Mouse (Mus musculus) heart, adult 2 months (tissue): ENCODE data around the gene Pard3. TPM values are rescaled to one million over a fixed set of nuclear protein-coding genes. Genes with fewer than 3 reads are reported as not detected.

Experiments
- DNase-seq, 2 experiments: peaks; one replicate each; pipeline ENCODE4 v3.0.0; 2021
- H3K27ac ChIP-seq: fragments of 200-600 bp; 2 replicates; pipeline ENCODE4 v1.8.1; 2022
- H3K27me3 ChIP-seq: fragments of 200-500 bp; 2 replicates; pipeline ENCODE4 v1.6.1; 2012; ENCODE audit warnings: mild to moderate bottlenecking, low read length, inconsistent platforms, mixed read lengths; ENCODE audit not compliant: control insufficient read depth, insufficient read depth
- H3K36me3 ChIP-seq: fragments of 200-500 bp; 2 replicates; pipeline ENCODE4 v1.6.1; 2012; ENCODE audit warnings: low read length, inconsistent platforms; ENCODE audit not compliant: control insufficient read depth, insufficient read depth
- H3K4me1 ChIP-seq: fragments of 200-500 bp; 2 replicates; pipeline ENCODE4 v1.6.1; 2011; ENCODE audit warnings: low read length; ENCODE audit not compliant: control insufficient read depth, insufficient read depth
- H3K4me3 ChIP-seq: fragments of 200-600 bp; 2 replicates; pipeline ENCODE4 v1.8.1; 2022
- H3K79me2 ChIP-seq: fragments of 200-500 bp; replicated peaks from 2 replicates; pipeline ENCODE4 v1.6.1; 2012; ENCODE audit warnings: mild to moderate bottlenecking, inconsistent platforms, low read length, moderate library complexity, mixed read lengths; ENCODE audit not compliant: control insufficient read depth, insufficient read depth
- H3K9ac ChIP-seq: fragments of 200-500 bp; 2 replicates; pipeline ENCODE4 v1.6.1; 2012; ENCODE audit warnings: low read depth, mild to moderate bottlenecking, control low read depth, inconsistent platforms, low read length, mixed read lengths
- CTCF ChIP-seq: fragments of 200-600 bp; IDR thresholded peaks from 2 replicates; pipeline ENCODE4 v1.8.1; 2022; ENCODE audit warnings: antibody characterized with exemption, mild to moderate bottlenecking, moderate library complexity
- EP300 ChIP-seq: fragments of 200-500 bp; IDR thresholded peaks from 2 replicates; pipeline ENCODE4 v1.6.1; 2011; ENCODE audit warnings: low read depth, low read length, control low read depth; ENCODE audit not compliant: insufficient read depth
- POLR2A ChIP-seq: fragments of 200-500 bp; IDR thresholded peaks from 2 replicates; pipeline ENCODE4 v1.6.1; 2011; ENCODE audit warnings: mild to moderate bottlenecking, low read depth, low read length, control low read depth; ENCODE audit not compliant: insufficient read depth
- WGBS: fragments of 180-500 bp; shearing (Covaris S2); methylation state at CpG from one replicate; pipeline ENCODE4 v1.1.7; 2018; 5-methylcytosine and 5-hydroxymethylcytosine counted together
- intact Hi-C: fragments of 180-260 bp; cut with DNase I; formaldehyde crosslinking; loops from one replicate; pipeline ENCODE4 v1.15.1; 2025
- polyA plus RNA-seq: library from polyadenylated mRNA; depleted of rRNA; stranded (reverse); fragments of >200 nt; gene quantifications from 2 replicates; pipeline ENCODE4 v1.2.3, GENCODE M21; 2012
- total RNA-seq, 2 experiments: library from RNA; stranded (reverse); gene quantifications; 2 replicates each; pipeline ENCODE4 v1.2.3; 2021

Pard3 gene
- total and polyA plus RNA-seq, 3 experiments, result 23.7 to 32.9 (median 30.1) TPM

DNA sequence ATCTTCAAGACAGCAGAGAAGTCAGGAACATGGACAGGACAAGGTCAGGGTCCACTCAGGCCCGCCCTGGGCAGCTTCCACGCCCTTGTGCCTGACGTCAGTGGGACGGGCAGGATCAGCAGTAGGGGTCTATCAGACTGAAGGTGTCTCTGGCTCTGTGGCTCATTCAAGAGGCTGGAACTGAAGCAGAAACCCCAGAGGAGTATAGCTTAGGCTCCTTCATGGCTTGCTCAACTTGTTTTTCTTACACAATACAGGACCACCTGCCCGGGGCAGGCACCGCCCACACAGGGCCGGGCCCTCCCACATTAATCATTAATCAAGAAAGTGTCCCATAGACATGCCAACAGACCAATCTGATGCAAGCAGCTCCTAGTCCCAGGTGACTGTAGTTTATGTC lies 12.8 kb downstream of the Pard3 start:
- Histone ChIP-seq H3K36me3 (no peaks in the 10 kb centered on the region), H3K27ac (no peak overlapping the region), H3K27me3 (no peaks in the 10 kb centered on the region; the same call in 1 of the 2 replicates), H3K4me1 (peaks cover 9% of the 10 kb centered on the region), H3K79me2 (peaks cover under 1% of the 10 kb centered on the region; the same call in 1 of the 2 replicates), H3K9ac (no peak overlapping the region), H3K4me3 (no peak overlapping the region)
- 94% methylated on average over 7 of the region's 7 CpGs for WGBS
- intact Hi-C loops, result no loop called here
- no peak for DNase-seq
- no peak for TF ChIP-seq POLR2A
- TF ChIP-seq CTCF, result no peak
- no peak for TF ChIP-seq EP300

GRCm38 (mm10) chr8:127079244-127079805 lies 15.6 kb downstream of the Pard3 start:
- Histone ChIP-seq H3K4me3 (no peak overlapping the region), H3K27ac (no peak overlapping the region), H3K27me3 (no peaks in the 10 kb centered on the region; the same call in 1 of the 2 replicates), H3K4me1 (peaks cover 6% of the 10 kb centered on the region), H3K9ac (no peak overlapping the region), H3K79me2 (peaks cover 4% of the 10 kb centered on the region; the same call in 1 of the 2 replicates), H3K36me3 (no peaks in the 10 kb centered on the region)
- no peak for DNase-seq
- intact Hi-C loops, result no loop called here
- no peak for TF ChIP-seq POLR2A
- no peak for TF ChIP-seq EP300
- no peak for TF ChIP-seq CTCF
- WGBS, result 63% methylated on average over 5 of the region's 5 CpGs

- Histone ChIP-seq H3K27me3 (no peaks in the 10 kb centered on the region; the same call in 1 of the 2 replicates), H3K79me2 (peaks cover 4% of the 10 kb centered on the region; the same call in 1 of the 2 replicates), H3K27ac (no peak overlapping the region), H3K36me3 (no peaks in the 10 kb centered on the region), H3K4me1 (peaks cover 7% of the 10 kb centered on the region; the same call in 1 of the 2 replicates), H3K9ac (no peak overlapping the region), H3K4me3 (no peak overlapping the region)
- WGBS, result 86% methylated on average over 3 of the region's 3 CpGs
- DNase-seq, result no peak
- TF ChIP-seq EP300 (no peak), CTCF (no peak), POLR2A (no peak)
- intact Hi-C loops, result no loop called here
Measured at GRCm38 (mm10) chr8:127081297-127081696, 17.6 kb downstream of the Pard3 start.

- Histone ChIP-seq H3K36me3 (no peaks in the 10 kb centered on the region), H3K79me2 (peaks cover 6% of the 10 kb centered on the region), H3K4me1 (peaks cover 6% of the 10 kb centered on the region; the same call in 1 of the 2 replicates), H3K9ac (no peak overlapping the region), H3K27me3 (no peaks in the 10 kb centered on the region; the same call in 1 of the 2 replicates), H3K27ac (no peak overlapping the region), H3K4me3 (no peak overlapping the region)
- no peak for DNase-seq
- TF ChIP-seq POLR2A, result no peak
- TF ChIP-seq EP300, result no peak
- TF ChIP-seq CTCF, result no peak
- 65% methylated on average over 2 of the region's 2 CpGs for WGBS
- intact Hi-C loops, result no loop called here
Measured at GRCm38 (mm10) chr8:127082486-127082885, 18.8 kb downstream of the Pard3 start.

- peaks cover 5% of the 10 kb centered on the region for H3K4me1 ChIP-seq
- 77% methylated on average over 6 of the region's 6 CpGs for WGBS
Measured at GRCm38 (mm10) chr8:127084565-127084964, 20.9 kb downstream of the Pard3 start.

GRCm38 (mm10) chr8:127087434-127087833 lies 23.7 kb downstream of the Pard3 start:
- TF ChIP-seq POLR2A (no peak), CTCF (no peak), EP300 (no peak)
- Histone ChIP-seq H3K27me3 (no peaks in the 10 kb centered on the region), H3K4me1 (peaks cover 8% of the 10 kb centered on the region), H3K9ac (no peak overlapping the region), H3K36me3 (peaks cover 9% of the 10 kb centered on the region), H3K27ac (no peak overlapping the region), H3K79me2 (peaks cover 2% of the 10 kb centered on the region), H3K4me3 (no peak overlapping the region)
- 70% methylated on average over 1 of the region's 1 CpGs for WGBS
- no peak for DNase-seq
- intact Hi-C loops, result no loop called here

More at GRCm38 (mm10) chr8:127084565-127084964, 20.9 kb downstream of the Pard3 start:
- Histone ChIP-seq H3K79me2 (peaks cover 6% of the 10 kb centered on the region), H3K9ac (no peak overlapping the region), H3K27ac (no peak overlapping the region), H3K4me3 (no peak overlapping the region), H3K36me3 (peaks cover 9% of the 10 kb centered on the region), H3K27me3 (no peaks in the 10 kb centered on the region; the same call in 1 of the 2 replicates)
- intact Hi-C loops, result no loop called here
- TF ChIP-seq EP300, result no peak
- no peak for TF ChIP-seq CTCF
- no peak for TF ChIP-seq POLR2A
- DNase-seq, result no peak
